Mouse (Mus musculus) layer of hippocampus, adult 18-20 months (tissue): ENCODE results near the gene Olfr827. TPM values are rescaled to one million over a fixed set of nuclear protein-coding genes. Genes with fewer than 3 reads are reported as not detected.

Experiments
- DNase-seq, 2 experiments: peaks; one replicate each; pipeline ENCODE4 v3.0.0; 2022; ENCODE audit warnings: low spot score in 2 of 2
- long read RNA-seq: library from polyadenylated mRNA; stranded (forward); transcript quantifications from one replicate; pipeline ENCODE4 v2.0.0, GENCODE M21; 2021
- total RNA-seq, 2 experiments: library from RNA; stranded (reverse); gene quantifications; 2 replicates each; pipeline ENCODE4 v1.2.3; 2021

The Olfr827 gene
- not detected for total RNA-seq
- long read RNA-seq, result 0 reads

DNA sequence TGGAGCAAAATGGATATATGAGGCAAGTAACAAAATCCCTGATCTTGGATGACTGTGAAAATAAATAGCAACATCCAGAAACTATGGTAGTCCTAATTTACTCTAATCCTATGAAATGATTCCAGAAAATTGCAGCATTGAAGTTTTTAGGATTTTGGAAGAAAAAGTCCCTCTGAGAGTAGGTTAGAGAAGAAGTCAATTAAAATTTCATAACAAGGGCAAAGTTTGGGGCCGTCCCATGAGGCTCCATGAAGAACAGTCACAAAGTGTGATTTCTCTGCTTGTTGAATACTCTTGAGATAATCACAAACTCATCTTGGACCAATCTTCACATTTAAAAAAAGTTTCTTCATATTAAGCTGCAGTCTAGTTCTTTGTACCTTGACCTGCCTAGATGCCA is at the start of gene Olfr827:
Olfr827 (minus strand) TSS at position 101 of the 400 bp plus-strand sequence.
- DNase-seq, result no peak

DNA sequence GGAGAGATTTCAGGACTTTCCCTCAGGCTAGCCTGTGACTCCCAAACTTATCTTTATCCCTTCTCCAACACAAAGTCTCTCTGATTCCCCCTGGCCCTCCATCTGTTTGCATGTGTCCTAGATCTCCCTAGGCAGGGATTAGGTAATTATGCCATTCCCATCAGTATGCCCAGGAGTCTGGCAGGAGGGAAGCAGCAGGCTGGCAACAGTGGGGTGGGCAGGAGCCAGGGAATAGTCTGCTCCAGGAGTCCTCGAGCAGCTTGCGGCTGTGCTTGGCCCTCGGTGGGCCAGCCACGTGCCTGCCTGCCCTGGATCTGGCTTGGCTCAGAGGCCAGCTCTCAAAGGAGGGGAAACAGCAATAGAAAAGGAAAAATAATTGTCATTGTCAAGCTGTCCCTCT is 49.0 kb upstream of the Olfr827 start:
- DNase-seq, result peak; percentile 7 to 25

DNA sequence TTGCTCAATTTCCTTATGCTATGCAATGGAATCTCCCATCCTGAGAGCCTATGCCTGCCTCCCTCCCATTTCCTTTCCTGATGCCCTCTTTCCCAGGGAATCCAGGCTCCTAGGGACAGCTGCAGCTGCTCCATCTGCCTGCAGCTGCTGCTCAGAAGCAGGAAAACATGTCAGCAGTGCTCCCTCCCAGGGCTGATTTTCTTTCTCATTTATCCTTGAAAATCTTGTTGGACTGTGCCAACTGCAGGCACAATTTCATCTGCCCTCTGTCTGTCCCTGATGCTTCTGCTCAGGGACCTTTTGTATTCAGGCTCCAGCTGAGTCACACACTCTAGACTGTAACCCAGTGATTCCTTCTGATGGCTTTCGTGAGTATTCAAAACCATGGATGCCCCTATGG is 45.3 kb upstream of the Olfr827 start:
- no peak for DNase-seq

DNA sequence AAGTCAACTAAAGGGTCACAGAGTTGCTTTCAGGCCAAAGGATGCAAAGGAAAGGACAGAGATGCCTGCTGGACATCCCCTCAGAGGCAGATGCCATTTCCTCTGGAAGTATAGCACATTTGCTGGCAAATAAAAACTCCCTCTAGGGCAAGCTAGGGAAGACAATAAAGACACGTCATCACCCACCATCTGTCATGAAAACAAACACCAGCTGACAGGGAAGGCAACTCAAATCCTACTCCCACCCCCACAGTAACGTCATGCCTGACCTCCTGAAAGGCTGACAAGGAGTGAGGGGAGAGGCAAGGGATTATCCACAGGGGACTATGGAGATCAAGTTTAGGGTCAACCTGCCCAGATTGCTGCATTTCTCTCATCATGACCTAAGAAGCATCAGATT is 30.1 kb upstream of the Olfr827 start:
- peak; percentile 51 to 76 for DNase-seq

DNA sequence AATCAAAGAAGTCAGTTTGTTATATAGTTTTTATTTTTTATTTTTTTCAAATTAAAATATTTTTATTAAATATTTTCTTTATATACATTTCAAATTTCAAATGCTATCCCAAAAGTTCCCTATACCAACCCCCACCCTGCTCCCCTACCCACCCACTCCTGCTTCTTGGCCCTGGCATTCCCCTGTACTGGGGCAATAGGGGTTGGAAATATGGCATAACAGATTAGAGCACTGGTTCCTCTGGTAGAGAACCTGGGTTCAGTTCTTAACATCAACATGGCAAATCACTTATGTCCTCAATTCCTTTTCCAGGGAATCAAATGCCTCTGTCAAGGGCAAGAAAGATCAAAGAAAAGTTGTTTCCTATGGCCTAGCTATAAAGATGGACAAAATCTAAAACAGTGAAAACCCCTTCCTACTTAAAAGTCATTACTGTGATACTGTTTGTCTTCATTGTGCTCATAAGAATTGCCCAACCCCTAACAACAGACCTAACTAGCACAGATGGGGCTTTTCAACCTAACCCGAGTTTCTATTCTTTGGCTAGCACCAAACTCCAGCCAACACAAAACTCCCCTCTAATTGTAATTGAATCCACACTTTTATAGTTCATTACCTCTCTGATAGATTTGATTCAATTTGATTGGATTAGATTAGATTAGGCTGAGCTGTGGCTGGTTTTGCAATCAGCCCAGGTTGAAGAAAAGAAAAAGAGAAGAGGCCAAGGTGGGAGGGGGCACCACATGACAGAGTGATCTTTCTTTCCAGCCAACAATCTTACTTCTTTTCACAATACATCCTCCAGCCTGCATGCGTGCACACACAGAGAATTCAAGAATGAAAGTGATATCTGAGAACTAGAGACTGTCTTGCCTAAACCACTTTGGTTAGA is 24.4 kb upstream of the Olfr827 start:
- DNase-seq, result no peak

DNA sequence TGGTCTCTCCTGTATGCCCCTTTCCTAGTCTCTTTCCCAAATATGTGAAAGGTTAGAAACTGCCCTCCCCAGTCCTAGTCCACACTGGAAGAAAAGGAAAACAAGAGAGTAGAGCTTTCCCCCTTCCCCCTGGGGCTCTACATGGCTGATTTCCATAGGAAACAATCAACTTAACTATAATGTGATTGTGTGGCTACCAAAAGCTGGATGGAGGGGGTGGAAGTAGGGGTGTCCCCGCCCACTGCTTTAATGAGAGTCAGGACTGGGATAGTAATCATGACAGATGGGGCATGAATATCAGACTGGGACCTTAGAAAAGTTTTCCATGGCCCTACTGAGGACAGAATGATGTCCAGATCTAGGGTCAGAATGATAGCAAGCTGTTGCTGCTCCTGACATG is 20.4 kb upstream of the Olfr827 start:
- DNase-seq, result no peak

DNA sequence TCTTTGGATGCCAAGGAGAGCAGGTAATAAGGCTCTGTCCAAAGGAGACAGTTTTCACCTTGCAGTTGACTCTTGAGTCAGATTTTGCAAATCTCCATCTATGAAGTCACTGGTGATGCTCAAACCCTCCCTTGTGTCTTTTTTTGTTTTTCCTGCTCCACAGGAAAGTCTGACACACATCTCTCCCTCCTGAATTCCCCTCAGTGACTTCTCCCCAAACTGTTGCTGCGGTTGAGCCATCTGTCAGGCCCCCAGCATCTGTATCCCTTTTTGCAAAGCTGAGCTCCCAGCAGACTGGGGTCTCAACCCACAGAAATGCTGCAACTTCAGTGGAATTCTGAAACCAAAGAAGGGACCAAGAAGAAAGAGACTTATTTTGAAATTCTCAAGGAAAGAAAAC is 17.9 kb upstream of the Olfr827 start:
- no peak for DNase-seq

DNA sequence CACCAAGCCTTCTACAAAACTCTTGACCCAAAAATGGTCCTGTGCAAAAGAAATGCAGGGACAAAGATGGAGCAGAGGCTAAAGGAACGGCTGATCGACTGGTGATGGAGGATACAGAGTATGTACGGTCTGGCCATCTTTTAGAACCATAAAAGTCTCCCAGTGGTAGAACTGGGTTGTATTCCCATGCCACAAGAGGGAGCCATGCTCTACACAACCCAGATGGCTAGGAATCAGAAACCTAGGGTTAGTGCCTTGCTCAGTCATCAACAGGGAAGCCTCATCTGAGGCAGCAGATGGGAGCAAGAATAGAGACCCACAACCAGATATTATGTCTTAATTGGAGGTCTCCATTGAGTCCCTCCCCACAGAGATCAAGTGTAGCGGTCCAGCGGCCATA is 15.4 kb upstream of the Olfr827 start:
- DNase-seq, result no peak

DNA sequence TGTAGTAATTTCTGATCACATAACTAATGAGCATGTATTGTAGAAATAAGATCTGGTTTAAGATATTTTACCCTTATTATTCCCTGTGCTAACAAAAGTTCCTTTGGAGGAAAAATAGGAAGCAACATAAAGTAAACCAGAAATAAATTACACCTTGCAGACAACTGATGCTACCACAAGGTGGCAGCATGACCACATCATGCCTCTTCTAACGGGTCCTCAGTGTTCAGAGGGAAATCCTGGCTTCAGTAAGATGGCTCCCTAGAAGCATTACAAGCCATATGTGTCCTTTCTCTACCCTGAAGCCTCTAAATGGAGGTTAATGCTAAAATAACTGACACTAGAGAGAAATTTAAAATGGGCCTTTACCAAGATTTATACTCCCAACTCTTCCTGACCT is 14.0 kb upstream of the Olfr827 start:
- peak; percentile 38 to 69 for DNase-seq

DNA sequence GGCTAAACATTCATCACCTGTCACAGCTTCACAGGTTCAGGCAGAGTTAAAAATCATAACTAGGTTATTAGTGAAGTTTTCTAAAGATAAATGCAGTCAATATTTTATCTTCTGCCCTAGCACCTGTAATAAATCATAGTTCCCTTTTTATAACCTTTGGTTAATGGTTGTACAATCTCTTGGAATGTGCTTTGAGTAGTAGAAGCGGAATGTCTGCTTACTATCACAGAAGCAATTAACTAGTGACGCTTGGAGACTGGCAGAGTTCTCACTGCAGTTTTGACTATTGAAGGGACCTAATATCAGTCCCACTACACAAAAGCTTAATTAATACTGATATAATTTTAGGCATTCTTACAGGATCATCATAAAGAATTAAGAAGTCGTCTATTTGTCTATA is 10.8 kb upstream of the Olfr827 start:
- no peak for DNase-seq

DNA sequence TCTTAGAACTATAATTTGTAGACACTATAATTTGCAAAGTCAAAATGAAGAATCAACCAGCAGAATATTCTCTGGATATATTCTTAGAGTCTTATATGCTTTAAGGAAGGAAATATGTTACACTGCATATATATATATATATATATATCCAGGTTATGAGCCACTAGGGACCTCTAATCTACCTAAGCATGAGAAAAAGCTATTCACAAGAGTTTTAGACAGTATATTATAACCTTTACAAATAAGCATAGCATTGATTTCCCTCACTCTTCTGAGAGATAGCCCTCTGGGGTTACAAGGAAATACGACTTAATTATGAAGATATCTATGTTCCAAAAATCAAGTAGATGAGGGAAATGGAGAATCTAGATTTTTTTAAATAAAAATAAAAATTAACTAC is 30.1 kb downstream of the Olfr827 start, which contains the start of gene Olfr826:
Olfr826 (minus strand) TSS at position 101 of the 400 bp plus-strand sequence.
- no peak for DNase-seq

DNA sequence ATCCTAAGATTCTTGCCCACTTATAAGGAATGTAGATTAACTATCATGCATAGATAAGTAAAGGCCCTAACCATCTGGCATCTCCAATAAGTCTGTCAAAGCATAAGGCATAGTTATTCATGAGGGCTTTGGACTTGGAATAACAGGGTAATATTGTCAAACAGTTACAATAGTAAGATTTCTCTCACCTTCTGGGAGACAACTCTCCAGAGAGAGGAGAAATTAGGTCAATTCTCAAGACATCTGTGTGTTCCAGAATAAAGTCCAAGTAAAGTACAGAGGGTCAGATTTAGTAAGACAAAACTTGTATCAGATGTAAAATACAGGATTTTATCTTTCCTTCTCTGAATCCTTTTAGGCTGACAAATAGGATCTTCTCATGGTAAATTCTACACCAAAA is 47.5 kb downstream of the Olfr827 start, which contains the start of gene Olfr825:
Olfr825 (minus strand) TSS at position 101 of the 400 bp plus-strand sequence.
- no peak for DNase-seq

DNA sequence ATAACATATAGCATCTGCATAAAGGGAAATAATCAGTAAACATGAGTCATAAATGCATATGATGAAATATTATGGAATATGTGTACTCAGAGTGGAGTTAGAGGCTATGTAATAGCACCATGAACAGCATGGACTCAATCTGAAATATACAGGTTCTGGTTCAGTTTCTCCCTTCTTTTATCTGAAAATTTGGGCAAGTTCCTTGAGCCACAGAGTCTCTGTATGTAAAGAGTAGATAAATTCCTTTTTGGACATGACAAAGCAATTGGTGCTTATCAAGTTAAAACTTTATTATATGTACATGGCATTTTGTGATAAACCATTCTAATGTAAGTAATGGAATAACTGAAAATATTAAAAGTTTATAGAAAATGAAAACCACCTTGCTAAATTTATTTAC is 49.0 kb downstream of the Olfr827 start:
- DNase-seq, result no peak

Other genes with a start within 250 kb of the Olfr827 start
- not detected for gene Olfr819, start 247.1 kb downstream of the Olfr827 start, total RNA-seq
- not detected for gene Olfr247, start 238.3 kb downstream of the Olfr827 start, total RNA-seq
- gene Gm10310, start 229.3 kb downstream of the Olfr827 start, total RNA-seq, result not detected
- not detected for gene Olfr820, start 201.8 kb downstream of the Olfr827 start, total RNA-seq
- not detected for gene Olfr821, start 184.1 kb downstream of the Olfr827 start, total RNA-seq
- not detected for gene Olfr822, start 143.2 kb downstream of the Olfr827 start, total RNA-seq
- gene Olfr823, start 99.0 kb downstream of the Olfr827 start, total RNA-seq, result not detected
- gene Olfr824, start 84.4 kb downstream of the Olfr827 start, total RNA-seq, result not detected
- not detected for gene Olfr825, start 47.6 kb downstream of the Olfr827 start, total RNA-seq
- not detected for gene Olfr826, start 30.2 kb downstream of the Olfr827 start, total RNA-seq
- gene Neurod4, start 65.8 kb upstream of the Olfr827 start, total RNA-seq, result under 1 TPM in 1 of 2 experiments, not detected in 1; 0.10 TPM
- 1 to 10 TPM in 1 of 2 experiments, under 1 TPM in 1; 0.92 to 1.3 TPM for gene Tespa1, start 108.5 kb upstream of the Olfr827 start, total RNA-seq
- under 1 TPM; 0.08 to 0.15 TPM for gene Vmn2r84, start 179.9 kb upstream of the Olfr827 start, total RNA-seq
- gene Vmn2r85, start 215.3 kb upstream of the Olfr827 start, total RNA-seq, result under 1 TPM; 0.28 to 0.37 TPM
- under 1 TPM; 0.08 to 0.17 TPM for gene Vmn2r86, start 241.6 kb upstream of the Olfr827 start, total RNA-seq